Mouse (Mus musculus): ENCODE results near the gene Abhd17a.

DNA sequence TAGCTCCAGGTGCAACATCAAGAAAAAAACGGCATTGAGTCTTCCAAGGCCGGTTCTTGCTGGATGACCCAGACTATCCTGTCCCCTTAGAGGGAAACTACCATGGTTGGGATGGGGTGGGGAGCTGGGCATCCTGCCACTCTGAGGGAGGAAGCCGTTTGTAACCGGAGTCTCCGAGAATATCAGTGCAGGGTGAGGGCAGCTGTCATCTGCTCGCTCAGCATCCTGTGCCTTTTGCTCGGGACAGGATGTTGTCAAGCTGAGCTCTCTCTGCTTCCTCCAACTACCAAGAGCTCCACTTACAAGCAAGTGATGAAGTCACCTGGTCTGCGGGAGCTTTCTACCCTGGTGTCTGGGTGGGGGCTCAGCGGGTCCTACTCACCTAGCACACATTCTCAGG, 28.0 kb upstream of the Abhd17a start:
- TF ChIP-seq CTCF (IDR thresholded peaks at IDR 0.05; ENCODE audit: insufficient read depth, low read depth, low read length) (no peak), POLR2A (IDR thresholded peaks at IDR 0.05; ENCODE audit: insufficient read depth, low read depth, low read length) (no peak)
